Mouse (Mus musculus): ENCODE results near the gene Grm1.

- TF ChIP-seq FLI1 (IDR thresholded peaks at IDR 0.05; ENCODE audit: low read length), result no peak
- no peak for TF ChIP-seq GATA1 (IDR thresholded peaks at IDR 0.05; ENCODE audit: borderline replicate concordance, low read length)
Observed at GRCm38 (mm10) chr10:10950557-10950956, 131.6 kb downstream of the Grm1 start.
